Mouse (Mus musculus): ENCODE measurements around the gene Olfr1106. TPM values are rescaled to one million over a fixed set of nuclear protein-coding genes. Genes with fewer than 3 reads are reported as not detected.

The Olfr1106 gene
- polyA plus RNA-seq (2017; shearing (Covaris generic)): not detected

DNA sequence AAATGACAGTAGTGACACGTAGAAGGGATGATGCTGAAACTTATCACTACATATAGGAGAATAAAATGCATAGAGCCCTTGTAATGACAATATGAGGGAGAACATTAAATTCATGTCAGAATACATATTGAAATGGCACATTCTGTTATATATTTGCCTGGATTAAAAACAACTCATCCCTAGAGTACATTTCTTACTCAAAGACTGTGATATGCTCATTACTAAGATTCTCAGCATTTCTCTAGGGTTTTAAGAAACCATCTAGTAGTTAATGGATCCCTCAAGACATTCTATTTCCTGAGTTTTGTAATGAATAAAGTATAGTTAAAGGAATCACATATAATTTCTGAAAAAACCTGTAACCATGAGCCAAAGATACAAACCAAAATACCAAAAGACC, at the start of gene Olfr1106:
Olfr1106 (minus strand) TSS at position 101 of the 400 bp plus-strand sequence.

DNA sequence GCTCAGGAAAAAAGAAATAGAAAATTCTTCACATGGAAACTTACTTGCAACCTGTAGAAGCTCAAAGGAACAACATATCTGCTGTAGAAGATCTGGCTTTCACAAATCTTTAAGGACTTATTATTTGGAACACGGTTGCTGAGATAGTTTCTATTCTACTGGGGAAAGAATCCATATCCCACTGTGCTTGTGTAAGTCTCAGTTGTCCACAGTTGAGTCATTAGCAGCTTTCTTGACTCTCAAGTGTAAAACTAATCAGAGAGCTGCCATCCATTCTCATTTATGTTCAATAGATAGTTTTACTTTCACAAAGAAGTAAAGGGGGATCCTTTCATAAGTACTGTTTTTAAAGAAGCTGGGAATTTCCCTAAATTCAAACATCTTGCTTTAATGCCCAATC, 43.8 kb upstream of the Olfr1106 start, which contains the start of gene Olfr1109:
Olfr1109 (minus strand) TSS at position 101 of the 400 bp plus-strand sequence.

DNA sequence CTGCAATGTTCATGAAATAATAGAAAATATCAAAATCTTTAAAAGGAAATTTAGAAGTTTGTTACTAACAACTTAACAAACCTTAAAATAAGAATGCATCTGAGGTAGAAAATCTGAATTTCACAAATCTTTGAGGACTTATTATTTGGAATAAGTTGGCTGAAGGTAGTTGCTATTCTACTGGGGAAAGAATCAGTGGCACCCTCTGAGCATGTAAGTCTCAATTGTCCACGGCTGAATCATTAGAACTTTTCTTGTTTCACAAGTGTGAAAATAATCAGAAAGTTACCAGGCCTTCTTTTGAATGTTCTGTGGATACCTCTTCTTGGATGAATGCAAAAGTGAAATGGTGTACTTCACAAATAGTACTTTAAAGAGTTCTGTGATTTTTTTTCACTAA, 23.6 kb upstream of the Olfr1106 start, which contains the start of gene Olfr1107:
Olfr1107 (minus strand) TSS at position 101 of the 400 bp plus-strand sequence.

DNA sequence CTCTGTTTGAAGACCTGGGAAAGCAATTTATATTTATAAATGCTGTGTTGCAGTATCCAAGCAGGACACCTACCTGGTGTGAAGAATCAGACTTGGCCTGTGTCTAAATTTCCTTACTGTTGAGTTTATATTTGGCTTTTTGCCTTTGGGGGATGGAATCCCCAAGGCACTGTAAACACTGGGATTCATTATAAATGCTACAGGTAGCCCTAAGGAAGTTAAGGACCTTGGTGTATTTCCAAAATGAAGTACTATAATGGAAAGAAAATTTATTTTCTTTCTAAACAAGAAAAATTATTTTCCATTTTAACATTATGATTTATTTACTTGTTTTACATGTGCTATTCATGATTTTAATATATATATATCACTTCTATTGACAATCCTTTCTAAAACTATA, 15.6 kb downstream of the Olfr1106 start, which contains the start of gene Olfr1105:
Olfr1105 (minus strand) TSS at position 101 of the 400 bp plus-strand sequence.

DNA sequence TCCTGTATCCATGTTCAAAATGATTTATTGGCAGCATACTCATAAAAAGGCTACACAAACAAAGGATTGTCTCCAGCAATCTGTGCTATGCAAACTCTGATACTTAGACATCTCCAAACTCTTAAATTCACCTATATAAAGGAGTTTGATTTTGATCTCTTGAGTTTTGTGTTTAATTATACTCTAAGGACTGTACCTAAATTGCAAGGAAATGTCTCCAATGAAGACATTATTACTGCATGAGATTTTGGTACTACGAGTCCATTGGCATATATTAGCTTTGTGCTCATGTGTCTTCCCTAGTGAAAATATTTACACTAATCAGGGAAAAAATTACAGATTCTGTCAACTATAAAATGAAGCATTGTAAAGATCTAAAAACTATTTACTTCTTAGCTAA, 25.1 kb downstream of the Olfr1106 start, which contains the start of gene Olfr1104:
Olfr1104 (minus strand) TSS at position 101 of the 400 bp plus-strand sequence.

DNA sequence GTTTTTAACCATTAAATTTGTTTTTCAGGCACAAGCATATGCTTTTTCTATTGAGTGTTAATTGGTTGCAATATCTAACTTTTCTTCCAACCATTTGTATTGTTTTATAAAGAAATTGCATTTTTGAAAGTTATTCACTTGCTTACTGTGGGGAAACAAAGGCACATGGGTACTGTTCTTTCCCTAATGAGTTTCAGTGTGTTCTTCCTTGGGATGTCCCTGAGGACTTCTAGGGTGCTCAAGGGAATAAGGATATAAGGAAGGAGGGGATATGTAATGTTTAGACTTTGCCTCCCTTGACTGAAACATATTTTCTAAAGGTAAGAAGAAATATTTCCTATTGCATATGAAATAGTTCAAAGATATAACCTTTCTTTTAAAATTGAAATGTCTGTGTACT, 54.0 kb downstream of the Olfr1106 start, which contains the start of gene Olfr1102:
Olfr1102 (plus strand) TSS at position 301 of the 400 bp plus-strand sequence.

Other genes with a start within 250 kb of the Olfr1106 start
- not detected for gene Olfr141, start 242.3 kb downstream of the Olfr1106 start, polyA plus RNA-seq (2017; shearing (Covaris generic))
- not detected for gene Olfr1094, start 227.6 kb downstream of the Olfr1106 start, polyA plus RNA-seq (2017; shearing (Covaris generic))
- not detected for gene Olfr1095, start 200.6 kb downstream of the Olfr1106 start, polyA plus RNA-seq (2017; shearing (Covaris generic))
- gene Gm13723, start 177.5 kb downstream of the Olfr1106 start, polyA plus RNA-seq (2017; shearing (Covaris generic)): not detected
- not detected for gene Olfr1097, start 160.1 kb downstream of the Olfr1106 start, polyA plus RNA-seq (2017; shearing (Covaris generic))
- gene Olfr1098, start 127.7 kb downstream of the Olfr1106 start, polyA plus RNA-seq (2017; shearing (Covaris generic)): not detected
- not detected for gene Olfr1099, start 91.6 kb downstream of the Olfr1106 start, polyA plus RNA-seq (2017; shearing (Covaris generic))
- not detected for gene Olfr1100, start 72.3 kb downstream of the Olfr1106 start, polyA plus RNA-seq (2017; shearing (Covaris generic))
- not detected for gene Olfr1101, start 61.1 kb downstream of the Olfr1106 start, polyA plus RNA-seq (2017; shearing (Covaris generic))
- gene Olfr1102, start 53.9 kb downstream of the Olfr1106 start, polyA plus RNA-seq (2017; shearing (Covaris generic)): not detected
- not detected for gene Olfr1104, start 25.2 kb downstream of the Olfr1106 start, polyA plus RNA-seq (2017; shearing (Covaris generic))
- not detected for gene Olfr1105, start 15.7 kb downstream of the Olfr1106 start, polyA plus RNA-seq (2017; shearing (Covaris generic))
- not detected for gene Olfr1107, start 23.5 kb upstream of the Olfr1106 start, polyA plus RNA-seq (2017; shearing (Covaris generic))
- 0.17 TPM for gene Olfr1109, start 43.7 kb upstream of the Olfr1106 start, polyA plus RNA-seq (2017; shearing (Covaris generic))
- not detected for gene Olfr259, start 62.3 kb upstream of the Olfr1106 start, polyA plus RNA-seq (2017; shearing (Covaris generic))
- gene Olfr1110, start 88.0 kb upstream of the Olfr1106 start, polyA plus RNA-seq (2017; shearing (Covaris generic)): not detected
- gene Olfr1111, start 100.4 kb upstream of the Olfr1106 start, polyA plus RNA-seq (2017; shearing (Covaris generic)): not detected
- gene Olfr1112, start 135.5 kb upstream of the Olfr1106 start, polyA plus RNA-seq (2017; shearing (Covaris generic)): not detected
- not detected for gene Olfr1113, start 156.7 kb upstream of the Olfr1106 start, polyA plus RNA-seq (2017; shearing (Covaris generic))
- not detected for gene Olfr1115, start 195.7 kb upstream of the Olfr1106 start, polyA plus RNA-seq (2017; shearing (Covaris generic))
- gene Olfr1116, start 215.3 kb upstream of the Olfr1106 start, polyA plus RNA-seq (2017; shearing (Covaris generic)): 0.02 TPM

Data from CD4-positive, CD25-positive, alpha-beta regulatory T cell (primary cell).